Mouse (Mus musculus) bone marrow, adult 2 months (tissue): ENCODE measurements around the gene Sppl3. TPM values are rescaled to one million over a fixed set of nuclear protein-coding genes. Genes with fewer than 3 reads are reported as not detected.
A peak's percentile ranks its signal among the peaks of the same experiment; 100 is the strongest.

Experiments used
- H3K27ac ChIP-seq: fragments of 200-500 bp; 2 replicates; pipeline ENCODE4 v1.5.1; 2012; ENCODE audit warnings: low read depth, mild to moderate bottlenecking, control low read depth, inconsistent platforms, low read length; ENCODE audit not compliant: control insufficient read depth, poor library complexity, insufficient read depth
- H3K4me1 ChIP-seq: fragments of 200-500 bp; 2 replicates; pipeline ENCODE4 v1.6.1; 2011; ENCODE audit warnings: low read length; ENCODE audit not compliant: control insufficient read depth, insufficient read depth
- H3K4me3 ChIP-seq: fragments of 200-500 bp; replicated peaks from 2 replicates; pipeline ENCODE3; 2011; ENCODE audit warnings: mild to moderate bottlenecking, low read depth, low read length, control low read depth; ENCODE audit not compliant: control insufficient read depth
- CTCF ChIP-seq: fragments of 200-500 bp; IDR thresholded peaks from 2 replicates; pipeline ENCODE4 v1.5.1; 2011; ENCODE audit warnings: low read length, control low read depth; ENCODE audit not compliant: control insufficient read depth, insufficient read depth
- POLR2A ChIP-seq: fragments of 200-500 bp; IDR thresholded peaks from 2 replicates; pipeline ENCODE4 v1.6.1; 2011; ENCODE audit warnings: low read depth, mild to moderate bottlenecking, control low read depth, low read length, borderline replicate concordance; ENCODE audit not compliant: control insufficient read depth
- WGBS: fragments of 180-500 bp; shearing (Covaris S2); methylation state at CpG from one replicate; pipeline ENCODE4 v1.1.7; 2018; 5-methylcytosine and 5-hydroxymethylcytosine counted together
- polyA plus RNA-seq: library from polyadenylated mRNA; stranded (reverse); fragments of >200 nt; gene quantifications from 2 replicates; pipeline ENCODE4 v1.2.4, GENCODE M21; 2011; ENCODE audit warnings: low replicate concordance; ENCODE audit not compliant: missing spikeins, insufficient read depth, insufficient read length

Gene Sppl3
- polyA plus RNA-seq, 1 experiment: 44.8 TPM

- Histone ChIP-seq H3K27ac (peak within 1 kb of the TSS; percentile 50), H3K4me3 (peak within 1 kb of the TSS; percentile 67), H3K4me1 (peaks cover 4% of the 10 kb centered on the region)
- WGBS: under 1% methylated on average over 81 of the region's 81 CpGs
- no peak for TF ChIP-seq CTCF
- peak; percentile 34; the same call in 1 of the 2 replicates for TF ChIP-seq POLR2A
Observed at GRCm38 (mm10) chr5:115134234-115135165, 123.6 kb downstream of the Sppl3 start, which contains the start of gene Unc119b. TSS of gene Unc119b (minus strand) at chr5:115134975.

- H3K27ac ChIP-seq: no peak overlapping the region
- H3K4me1 ChIP-seq: no peaks in the 10 kb centered on the region
- TF ChIP-seq CTCF (no peak), POLR2A (no peak)
- H3K4me3 ChIP-seq: no peak overlapping the region
- WGBS: 73% methylated on average over 4 of the region's 4 CpGs
Observed at GRCm38 (mm10) chr5:115139124-115139523, 128.2 kb downstream of the Sppl3 start.

GRCm38 (mm10) chr5:115140726-115141125 lies 129.8 kb downstream of the Sppl3 start:
- H3K27ac ChIP-seq: no peak overlapping the region
- WGBS: 83% methylated on average over 3 of the region's 3 CpGs
- TF ChIP-seq CTCF: no peak
- no peak for TF ChIP-seq POLR2A

GRCm38 (mm10) chr5:115142166-115142697 lies 131.3 kb downstream of the Sppl3 start:
- H3K4me1 ChIP-seq: no peaks in the 10 kb centered on the region
- no peak for TF ChIP-seq CTCF
- no peak for TF ChIP-seq POLR2A
- H3K27ac ChIP-seq: no peak overlapping the region
- no peak overlapping the region for H3K4me3 ChIP-seq
- WGBS: 77% methylated on average over 9 of the region's 9 CpGs

More at GRCm38 (mm10) chr5:115140726-115141125, 129.8 kb downstream of the Sppl3 start:
- Histone ChIP-seq H3K4me3 (no peak overlapping the region), H3K4me1 (no peaks in the 10 kb centered on the region)

GRCm38 (mm10) chr5:115143552-115143951 lies 132.6 kb downstream of the Sppl3 start:
- H3K4me1 ChIP-seq: no peaks in the 10 kb centered on the region
- H3K4me3 ChIP-seq: no peak overlapping the region
- no peak overlapping the region for H3K27ac ChIP-seq
- WGBS: 81% methylated on average over 10 of the region's 10 CpGs
- no peak for TF ChIP-seq CTCF
- TF ChIP-seq POLR2A: no peak

GRCm38 (mm10) chr5:115144471-115144870 lies 133.5 kb downstream of the Sppl3 start:
- 75% methylated on average over 6 of the region's 6 CpGs for WGBS
- no peak overlapping the region for H3K27ac ChIP-seq
- no peaks in the 10 kb centered on the region; the same call in 1 of the 2 replicates for H3K4me1 ChIP-seq
- TF ChIP-seq POLR2A: no peak
- no peak for TF ChIP-seq CTCF
- H3K4me3 ChIP-seq: no peak overlapping the region

GRCm38 (mm10) chr5:115145253-115145968 lies 134.5 kb downstream of the Sppl3 start:
- Histone ChIP-seq H3K4me1 (no peaks in the 10 kb centered on the region; the same call in 1 of the 2 replicates), H3K4me3 (no peak overlapping the region), H3K27ac (no peak overlapping the region)
- 82% methylated on average over 11 of the region's 11 CpGs for WGBS
- TF ChIP-seq CTCF: no peak
- no peak for TF ChIP-seq POLR2A
